Mouse (Mus musculus): ENCODE results near the gene Snx29. TPM values are rescaled to one million over a fixed set of nuclear protein-coding genes. Genes with fewer than 3 reads are reported as not detected.
"Not testable (repeated sequence)": the region's sequence is repeated elsewhere in the genome, so short reads cannot be mapped to it uniquely, and the experiment has no call there.

Snx29 gene
- total RNA-seq, 2 experiments from 2014 or later, result 25.0 to 31.5 TPM

- no peak for DNase-seq (ENCODE audit: extremely low spot score in 1 of 2, low spot score in 1 of 2)
These were observed 36.5 kb downstream of the Snx29 start for GRCm38 (mm10) chr16:11359173-11359572.

GRCm38 (mm10) chr16:11359919-11360318, 37.2 kb downstream of the Snx29 start:
- no peak for DNase-seq (ENCODE audit: extremely low spot score in 1 of 2, low spot score in 1 of 2)

- not testable (repeated sequence) for DNase-seq (ENCODE audit: extremely low spot score in 1 of 2, low spot score in 1 of 2)
These were observed 37.9 kb downstream of the Snx29 start for GRCm38 (mm10) chr16:11360576-11360975.

GRCm38 (mm10) chr16:11365626-11366025, 42.9 kb downstream of the Snx29 start:
- DNase-seq (ENCODE audit: extremely low spot score in 1 of 2, low spot score in 1 of 2), result no peak

GRCm38 (mm10) chr16:11366851-11367250, 44.1 kb downstream of the Snx29 start:
- no peak for DNase-seq (ENCODE audit: extremely low spot score in 1 of 2, low spot score in 1 of 2)

GRCm38 (mm10) chr16:11368412-11368811, 45.7 kb downstream of the Snx29 start:
- DNase-seq (ENCODE audit: extremely low spot score in 1 of 2, low spot score in 1 of 2), result no peak

- DNase-seq (ENCODE audit: extremely low spot score in 1 of 2, low spot score in 1 of 2), result no peak
These were observed 46.5 kb downstream of the Snx29 start for GRCm38 (mm10) chr16:11369162-11369561.

GRCm38 (mm10) chr16:11369642-11370041, 46.9 kb downstream of the Snx29 start:
- DNase-seq (ENCODE audit: extremely low spot score in 1 of 2, low spot score in 1 of 2), result no peak

GRCm38 (mm10) chr16:11370132-11370544, 47.4 kb downstream of the Snx29 start:
- DNase-seq (ENCODE audit: extremely low spot score in 1 of 2, low spot score in 1 of 2), result no peak

- no peak for DNase-seq (ENCODE audit: extremely low spot score in 1 of 2, low spot score in 1 of 2)
These were observed 56.6 kb downstream of the Snx29 start for GRCm38 (mm10) chr16:11379264-11379663.

GRCm38 (mm10) chr16:11380038-11380437, 57.3 kb downstream of the Snx29 start:
- DNase-seq (ENCODE audit: extremely low spot score in 1 of 2, low spot score in 1 of 2), result no peak

GRCm38 (mm10) chr16:11380871-11381270, 58.2 kb downstream of the Snx29 start:
- DNase-seq (ENCODE audit: extremely low spot score in 1 of 2, low spot score in 1 of 2), result no peak

- peak in 1 of 2 experiments; percentile 26 for DNase-seq (ENCODE audit: extremely low spot score in 1 of 2, low spot score in 1 of 2)
These were observed 61.7 kb downstream of the Snx29 start for GRCm38 (mm10) chr16:11384361-11384760.

- DNase-seq (ENCODE audit: extremely low spot score in 1 of 2, low spot score in 1 of 2), result no peak
These were observed 62.4 kb downstream of the Snx29 start for GRCm38 (mm10) chr16:11385150-11385549.

GRCm38 (mm10) chr16:11385798-11386197, 63.1 kb downstream of the Snx29 start:
- DNase-seq (ENCODE audit: extremely low spot score in 1 of 2, low spot score in 1 of 2), result no peak

- no peak for DNase-seq (ENCODE audit: extremely low spot score in 1 of 2, low spot score in 1 of 2)
These were observed 63.5 kb downstream of the Snx29 start for GRCm38 (mm10) chr16:11386221-11386620.

- no peak for DNase-seq (ENCODE audit: extremely low spot score in 1 of 2, low spot score in 1 of 2)
These were observed 65.4 kb downstream of the Snx29 start for GRCm38 (mm10) chr16:11388085-11388484.

- no peak for DNase-seq (ENCODE audit: extremely low spot score in 1 of 2, low spot score in 1 of 2)
These were observed 66.6 kb downstream of the Snx29 start for GRCm38 (mm10) chr16:11389324-11389723.

- DNase-seq (ENCODE audit: extremely low spot score in 1 of 2, low spot score in 1 of 2), result no peak
These were observed 73.9 kb downstream of the Snx29 start for GRCm38 (mm10) chr16:11396570-11396969.

GRCm38 (mm10) chr16:11399386-11399785, 76.7 kb downstream of the Snx29 start:
- no peak for DNase-seq (ENCODE audit: extremely low spot score in 1 of 2, low spot score in 1 of 2)

GRCm38 (mm10) chr16:11399845-11400565, 77.3 kb downstream of the Snx29 start:
- DNase-seq (ENCODE audit: extremely low spot score in 1 of 2, low spot score in 1 of 2), result no peak

- DNase-seq (ENCODE audit: extremely low spot score in 1 of 2, low spot score in 1 of 2), result no peak
These were observed 78.2 kb downstream of the Snx29 start for GRCm38 (mm10) chr16:11400936-11401335.
